Mouse (Mus musculus) right cerebral cortex, postnatal 4 days (tissue): ENCODE measurements around the gene Selp.

ENCODE experiments used
- DNase-seq: peaks from one replicate; pipeline ENCODE4 v3.0.0-alpha.2; 2022

Gene Selp

GRCm38 (mm10) chr1:164114947-164115493 lies at the start of gene Selp:
Selp (plus strand) TSS chr1:164115264.
- no peak for DNase-seq

GRCm38 (mm10) chr1:164069261-164069660 lies 45.8 kb upstream of the Selp start:
- DNase-seq: no peak

DNA sequence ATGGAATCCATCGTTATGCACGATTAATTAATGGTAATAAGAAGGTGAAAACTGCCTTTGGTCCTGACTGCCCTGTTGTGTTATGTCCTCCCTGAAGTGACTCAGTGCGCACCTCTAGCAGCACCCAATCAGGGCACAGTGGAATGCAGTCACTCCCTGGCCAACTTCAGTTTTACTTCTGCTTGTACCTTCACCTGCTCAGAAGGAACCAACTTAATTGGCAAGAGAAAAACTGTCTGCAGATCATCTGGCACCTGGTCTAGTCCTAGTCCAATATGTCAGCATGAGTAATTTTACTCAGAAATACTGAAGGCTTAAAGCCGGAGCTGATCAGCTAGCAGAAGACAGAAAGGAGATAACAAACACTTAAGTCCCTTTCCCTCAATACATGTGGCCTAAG lies 44.6 kb upstream of the Selp start:
- no peak for DNase-seq

DNA sequence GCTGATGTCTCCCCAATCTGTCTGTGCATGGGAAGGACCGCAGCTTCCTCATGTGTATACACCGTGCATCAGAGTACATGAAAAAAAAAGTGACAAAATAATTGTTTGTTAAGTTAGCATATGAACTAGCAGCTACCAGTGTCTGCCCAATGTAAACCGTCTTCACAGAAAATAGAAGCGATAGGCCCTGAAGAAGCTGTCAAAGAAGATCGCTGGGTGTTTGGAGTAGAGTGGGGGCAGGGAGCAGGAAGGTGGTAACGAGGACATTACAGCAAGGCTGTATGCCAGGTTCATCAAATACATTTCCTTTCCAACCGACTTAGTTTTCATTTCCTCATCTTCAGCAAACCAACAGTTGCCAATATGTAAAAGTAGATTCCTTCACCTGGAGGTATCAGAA lies 44.0 kb upstream of the Selp start:
- no peak for DNase-seq

DNA sequence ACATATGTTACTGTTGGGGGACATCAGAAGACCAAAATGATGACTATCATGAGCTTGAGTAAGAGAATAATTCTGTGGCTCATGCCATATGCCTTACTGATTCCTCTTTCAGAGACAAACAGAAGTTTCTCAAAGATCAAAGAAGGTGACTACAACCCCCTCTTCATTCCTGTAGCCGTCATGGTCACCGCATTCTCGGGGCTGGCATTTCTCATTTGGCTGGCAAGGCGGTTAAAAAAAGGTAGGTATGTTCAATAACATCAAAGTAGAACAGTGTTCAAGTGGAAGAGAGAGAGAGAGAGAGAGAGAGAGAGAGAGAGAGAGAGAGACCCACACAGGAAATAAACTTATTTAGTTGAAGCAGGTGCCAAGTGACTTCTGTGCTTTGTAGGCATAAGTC lies 43.1 kb upstream of the Selp start:
- no peak for DNase-seq

GRCm38 (mm10) chr1:164073091-164073490 lies 42.0 kb upstream of the Selp start:
- no peak for DNase-seq

- no peak for DNase-seq
These were observed 41.3 kb upstream of the Selp start for GRCm38 (mm10) chr1:164073803-164074202.

DNA sequence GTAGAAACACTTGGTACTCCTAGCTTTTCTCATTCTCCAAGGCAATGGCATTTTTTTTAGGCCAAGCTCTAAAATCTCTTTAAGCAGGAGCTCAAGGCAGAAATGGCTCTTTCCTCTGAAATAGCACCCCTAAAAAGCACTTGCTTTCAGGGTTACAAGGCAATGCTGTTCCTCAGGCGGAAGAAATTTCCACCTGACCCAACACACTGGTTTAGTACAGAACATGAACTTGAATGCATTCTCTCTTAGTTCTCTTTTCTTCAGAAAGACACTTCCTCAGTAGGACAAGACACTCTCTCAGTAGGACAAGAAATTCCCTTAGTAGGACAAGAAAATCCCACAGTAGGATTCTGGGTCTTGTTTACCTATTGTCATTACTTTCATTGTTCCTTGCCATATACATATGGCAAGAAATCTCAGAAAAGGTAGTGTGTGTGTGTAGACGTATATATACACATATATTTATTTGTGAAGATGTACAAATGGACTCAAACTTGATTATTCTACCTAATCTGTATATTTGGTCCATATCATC lies 40.4 kb upstream of the Selp start:
- no peak for DNase-seq

DNA sequence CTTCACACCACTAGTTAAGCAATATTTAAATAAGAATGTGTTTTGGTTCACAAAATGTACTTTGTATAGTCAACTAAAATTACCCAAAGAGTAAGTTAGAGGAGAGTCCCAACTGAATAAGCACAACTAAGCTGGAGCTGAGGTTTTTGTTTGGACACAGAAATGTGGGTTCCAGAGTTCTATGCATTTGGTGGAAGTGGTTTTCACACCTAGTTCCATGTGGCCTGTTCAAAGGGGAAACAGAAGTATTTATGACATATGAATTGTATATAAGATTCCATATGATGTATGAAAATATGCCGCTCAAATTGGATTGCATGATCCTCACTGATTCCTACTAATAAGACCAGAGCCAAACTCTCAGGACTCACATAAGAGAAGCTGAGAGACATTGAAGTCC lies 39.6 kb upstream of the Selp start:
- no peak for DNase-seq

DNA sequence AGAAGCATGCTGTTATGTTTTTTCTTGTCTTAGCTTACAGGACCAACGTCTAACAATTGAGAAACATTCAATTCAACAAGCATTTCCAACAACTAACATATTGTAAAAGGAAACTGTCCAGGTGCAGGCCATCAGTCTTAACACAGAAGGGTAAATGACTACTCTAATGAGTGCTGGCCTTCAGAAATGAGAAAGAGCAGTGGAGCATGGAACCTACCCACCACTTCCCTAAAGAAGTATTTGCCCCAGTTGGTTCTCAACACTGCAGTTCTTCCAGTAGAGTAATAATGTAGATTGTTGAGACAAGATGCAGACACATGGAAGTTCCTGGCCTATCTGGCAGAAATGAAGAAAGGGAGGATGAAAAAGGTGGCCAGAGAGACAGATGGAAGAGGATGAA lies 38.6 kb upstream of the Selp start:
- DNase-seq: no peak

DNA sequence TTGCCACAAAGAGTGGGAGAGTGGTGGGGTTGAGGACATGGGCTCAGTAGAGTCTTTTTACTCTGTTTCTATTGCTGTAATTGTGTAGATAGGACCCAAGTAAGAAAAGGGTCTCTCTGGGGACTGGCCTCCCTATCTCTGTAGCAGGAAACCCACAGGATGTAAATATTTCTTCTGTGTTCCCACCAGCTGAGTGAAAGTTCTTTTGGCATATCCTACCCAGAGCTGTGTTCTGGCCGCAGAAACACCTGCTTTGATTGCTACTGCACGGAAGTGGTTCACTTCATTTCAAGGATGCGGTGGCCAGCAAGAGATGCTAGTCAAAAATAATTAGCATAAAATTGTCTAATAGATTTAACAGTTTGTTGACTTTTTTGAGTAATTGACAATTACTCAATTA lies 38.0 kb upstream of the Selp start:
- DNase-seq: no peak

DNA sequence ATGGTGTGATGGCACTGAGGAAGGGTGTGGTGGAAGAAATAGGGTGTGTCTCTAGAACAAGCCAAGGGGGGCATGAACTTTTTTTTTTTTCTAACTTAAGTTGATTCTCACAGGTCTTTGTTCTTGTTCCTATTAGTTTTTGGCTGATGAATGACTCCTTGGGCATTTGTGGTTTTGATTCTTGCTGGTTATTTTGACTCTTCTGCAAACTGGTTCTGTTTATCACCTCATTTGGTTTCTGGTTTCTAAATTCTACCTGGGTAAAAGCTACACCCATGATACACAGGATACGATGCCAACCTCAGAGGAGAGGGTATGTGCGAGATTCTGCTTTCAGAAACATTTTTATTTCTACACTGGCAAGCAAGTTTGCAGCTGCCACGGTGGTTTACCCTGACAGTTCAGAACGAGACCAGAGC lies 36.7 kb upstream of the Selp start:
- no peak for DNase-seq

GRCm38 (mm10) chr1:164079091-164079490 lies 36.0 kb upstream of the Selp start:
- DNase-seq: no peak

- DNase-seq: no peak
These were observed 32.0 kb upstream of the Selp start for GRCm38 (mm10) chr1:164083046-164083445.

DNA sequence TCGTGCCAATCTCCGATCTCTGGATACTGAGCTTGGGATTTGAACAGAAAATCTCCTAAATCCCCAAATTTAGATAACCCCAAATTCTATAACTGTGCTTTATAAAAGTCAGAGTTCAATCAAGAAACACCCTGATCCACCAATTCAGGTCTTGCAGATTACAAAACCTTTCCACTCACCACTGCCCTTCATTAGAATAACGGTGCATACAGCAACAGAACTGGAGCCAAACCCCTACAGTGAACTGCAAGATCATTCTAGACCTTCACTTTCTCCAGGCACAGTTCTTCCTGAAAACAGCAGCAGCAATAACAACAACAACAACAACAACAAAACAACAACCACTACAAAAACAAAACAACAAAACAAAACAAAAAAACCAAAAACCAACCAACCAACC lies 28.3 kb upstream of the Selp start:
- DNase-seq: no peak

GRCm38 (mm10) chr1:164087872-164088271 lies 27.2 kb upstream of the Selp start:
- no peak for DNase-seq

DNA sequence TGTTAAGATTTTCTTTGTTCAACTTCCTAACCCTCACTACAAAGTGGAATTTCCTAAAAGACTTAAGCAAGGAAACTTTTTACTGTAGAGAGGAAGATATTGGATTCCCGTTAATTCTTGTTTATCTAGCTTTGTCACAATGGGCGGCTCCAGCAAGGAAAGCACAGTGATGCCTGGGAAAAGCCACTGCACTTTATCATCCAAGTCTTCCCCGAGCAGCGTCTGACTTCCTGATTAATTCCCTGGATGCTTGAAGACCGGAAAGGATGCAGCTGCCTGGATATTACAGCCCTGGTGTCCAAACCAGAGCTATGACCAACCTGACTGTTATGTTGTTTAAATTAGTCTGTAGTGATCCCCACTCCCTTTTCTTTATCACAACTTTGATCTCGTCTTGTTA lies 18.3 kb upstream of the Selp start:
- no peak for DNase-seq

DNA sequence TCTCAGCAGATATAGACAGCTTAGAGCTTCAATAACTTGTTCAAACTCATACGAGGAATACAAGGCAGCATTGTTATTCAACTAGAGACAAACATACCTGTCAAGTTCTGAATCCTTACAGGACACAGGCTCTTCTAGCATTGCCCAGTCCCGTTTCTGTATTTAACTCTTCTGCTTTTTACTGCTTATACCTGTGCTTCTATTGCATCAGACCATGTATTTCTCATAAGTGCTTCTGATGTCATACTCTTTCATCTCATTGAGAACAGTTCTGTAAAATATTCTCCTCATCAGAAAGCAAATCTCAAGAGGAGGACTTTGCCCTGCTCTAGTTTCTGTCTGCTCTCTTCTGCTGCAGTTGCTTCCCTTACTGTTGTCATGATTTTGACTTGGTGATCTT lies 17.2 kb upstream of the Selp start:
- DNase-seq: no peak

- no peak for DNase-seq
These were observed 16.7 kb upstream of the Selp start for GRCm38 (mm10) chr1:164098372-164098771.

- no peak for DNase-seq
These were observed 5.3 kb upstream of the Selp start for GRCm38 (mm10) chr1:164109763-164110162.

- DNase-seq: no peak
These were observed 4.3 kb upstream of the Selp start for GRCm38 (mm10) chr1:164110591-164111329.

GRCm38 (mm10) chr1:164114280-164114679 lies 784 bp upstream of the Selp start:
- DNase-seq: no peak

- DNase-seq: no peak
These were observed 583 bp downstream of the Selp start for GRCm38 (mm10) chr1:164115647-164116046.

GRCm38 (mm10) chr1:164117869-164118268 lies 2.8 kb downstream of the Selp start:
- no peak for DNase-seq
